Mouse (Mus musculus): ENCODE results near the gene Celf5.

DNA sequence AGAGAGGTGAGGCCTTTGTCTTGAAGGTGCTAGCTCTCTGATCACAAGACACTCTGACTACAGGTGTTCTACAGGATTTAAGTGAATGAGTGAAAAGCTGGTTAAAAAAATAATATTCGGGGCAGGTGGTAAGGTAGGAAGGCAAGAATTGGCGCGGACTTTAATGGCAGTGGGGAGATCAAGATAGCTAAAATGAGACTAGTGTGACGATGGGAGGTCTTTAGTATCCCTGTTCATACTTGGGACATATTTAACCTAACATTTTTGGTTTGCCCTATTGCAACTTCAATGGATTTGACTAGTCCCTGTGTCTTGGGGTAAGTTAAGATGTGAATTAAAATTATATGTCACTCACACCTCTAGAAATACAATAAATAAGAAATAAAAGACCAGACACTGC lies 14.5 kb upstream of the Celf5 start:
- TF ChIP-seq TAL1 (IDR thresholded peaks at IDR 0.05; ENCODE audit: low read length) (no peak), GATA1 (IDR thresholded peaks at IDR 0.05; ENCODE audit: low read length) (no peak)

Measured in erythroblast, embryonic 14.5 days (primary cell).